Mouse (Mus musculus): ENCODE measurements around the gene Bpi. TPM values are rescaled to one million over a fixed set of nuclear protein-coding genes. Genes with fewer than 3 reads are reported as not detected.

Gene Bpi
- not detected for polyA plus RNA-seq (2015; fragmentation: Illumina TruSeq; extraction: RNeasy Lipid Tissue Mini Kit (QIAGEN cat#74804); ENCODE audit: insufficient read depth, low replicate concordance)

GRCm38 (mm10) chr2:158258005-158258418 is at the start of gene Bpi:
TSS of gene Bpi (plus strand) at chr2:158258094.

GRCm38 (mm10) chr2:158228670-158229502 is 29.0 kb upstream of the Bpi start, which contains the start of gene D630003M21Rik:
TSS of gene D630003M21Rik (minus strand) at chr2:158229222.

GRCm38 (mm10) chr2:158305948-158306695 is 48.2 kb downstream of the Bpi start, which contains the start of gene Lbp:
TSS of gene Lbp (plus strand) at chr2:158306493.

Other genes starting within 250 kb of the Bpi start
- 27.0 TPM for gene Tti1, start 229.7 kb upstream of the Bpi start, polyA plus RNA-seq (2015; fragmentation: Illumina TruSeq; extraction: RNeasy Lipid Tissue Mini Kit (QIAGEN cat#74804); ENCODE audit: insufficient read depth, low replicate concordance)
- gene Rprd1b, start 229.6 kb upstream of the Bpi start, polyA plus RNA-seq (2015; fragmentation: Illumina TruSeq; extraction: RNeasy Lipid Tissue Mini Kit (QIAGEN cat#74804); ENCODE audit: insufficient read depth, low replicate concordance) = 26.3 TPM
- 31.3 TPM for gene Tgm2, start 111.7 kb upstream of the Bpi start, polyA plus RNA-seq (2015; fragmentation: Illumina TruSeq; extraction: RNeasy Lipid Tissue Mini Kit (QIAGEN cat#74804); ENCODE audit: insufficient read depth, low replicate concordance)
- gene D630003M21Rik, start 28.9 kb upstream of the Bpi start, polyA plus RNA-seq (2015; fragmentation: Illumina TruSeq; extraction: RNeasy Lipid Tissue Mini Kit (QIAGEN cat#74804); ENCODE audit: insufficient read depth, low replicate concordance) = 0.33 TPM
- gene Lbp, start 48.4 kb downstream of the Bpi start, polyA plus RNA-seq (2015; fragmentation: Illumina TruSeq; extraction: RNeasy Lipid Tissue Mini Kit (QIAGEN cat#74804); ENCODE audit: insufficient read depth, low replicate concordance) = 3.3 TPM
- 0.52 TPM for gene Snhg11, start 117.5 kb downstream of the Bpi start, polyA plus RNA-seq (2015; fragmentation: Illumina TruSeq; extraction: RNeasy Lipid Tissue Mini Kit (QIAGEN cat#74804); ENCODE audit: insufficient read depth, low replicate concordance)
- gene Ralgapb, start 151.8 kb downstream of the Bpi start, polyA plus RNA-seq (2015; fragmentation: Illumina TruSeq; extraction: RNeasy Lipid Tissue Mini Kit (QIAGEN cat#74804); ENCODE audit: insufficient read depth, low replicate concordance) = 46.2 TPM
- gene Adig, start 244.5 kb downstream of the Bpi start, polyA plus RNA-seq (2015; fragmentation: Illumina TruSeq; extraction: RNeasy Lipid Tissue Mini Kit (QIAGEN cat#74804); ENCODE audit: insufficient read depth, low replicate concordance) = not detected